Mouse (Mus musculus): ENCODE results near the gene Ccnk. TPM values are rescaled to one million over a fixed set of nuclear protein-coding genes. Genes with fewer than 3 reads are reported as not detected.

The Ccnk gene
- polyA plus RNA-seq, 1 experiment from 2014 or later = 6.9 TPM

- no peak for ATAC-seq (ENCODE audit: low FRiP score, low TSS enrichment)
- H3K9ac ChIP-seq (ENCODE audit: low read depth, low read length) = no peak overlapping the region
- H3K4me1 ChIP-seq (ENCODE audit: control insufficient read depth, insufficient read depth, low read length) = no peaks in the 10 kb centered on the region
- H3K4me3 ChIP-seq (ENCODE audit: low read length) = no peak overlapping the region
- H3K27me3 ChIP-seq (ENCODE audit: control insufficient read depth, insufficient read depth, low read length) = no peaks in the 10 kb centered on the region
- H3K4me2 ChIP-seq (replicated peaks; ENCODE audit: low read depth, low read length) = no peak overlapping the region
- peaks cover 65% of the 10 kb centered on the region for H3K36me3 ChIP-seq (ENCODE audit: control insufficient read depth, insufficient read depth, low read length)
- H3K27ac ChIP-seq (ENCODE audit: low read depth, low read length) = no peak overlapping the region
- H3K9me3 ChIP-seq (ENCODE audit: control insufficient read depth, low read length) = no peaks in the 10 kb centered on the region
Observed at GRCm38 (mm10) chr12:108159863-108160262, 19.5 kb upstream of the Ccnk start.

DNA sequence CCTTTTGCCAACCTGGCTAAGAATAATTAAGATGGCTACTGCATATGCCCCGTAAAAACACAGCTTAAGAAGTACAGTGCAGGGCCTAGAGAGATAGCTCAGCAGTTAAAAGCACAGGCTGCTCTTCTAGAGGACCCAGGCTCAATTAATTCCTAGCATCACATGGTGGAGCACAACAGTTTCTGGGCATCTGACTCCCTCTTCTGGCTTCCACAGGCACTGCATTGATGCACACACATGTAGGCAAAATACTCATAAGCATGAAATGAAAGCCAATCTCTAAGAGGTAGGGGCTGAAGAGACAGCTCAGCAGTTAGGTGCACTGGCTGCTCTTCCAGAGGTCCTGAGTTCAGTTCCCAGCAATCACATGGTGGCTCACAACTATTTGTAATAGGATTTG lies 17.3 kb upstream of the Ccnk start:
- Histone ChIP-seq H3K9ac (ENCODE audit: low read depth, low read length) (no peak overlapping the region), H3K36me3 (ENCODE audit: control insufficient read depth, insufficient read depth, low read length) (peaks cover 52% of the 10 kb centered on the region), H3K27ac (ENCODE audit: low read depth, low read length) (no peak overlapping the region), H3K4me1 (ENCODE audit: control insufficient read depth, insufficient read depth, low read length) (no peaks in the 10 kb centered on the region), H3K4me2 (replicated peaks; ENCODE audit: low read depth, low read length) (no peak overlapping the region), H3K27me3 (ENCODE audit: control insufficient read depth, insufficient read depth, low read length) (no peaks in the 10 kb centered on the region), H3K9me3 (ENCODE audit: control insufficient read depth, low read length) (no peaks in the 10 kb centered on the region), H3K4me3 (ENCODE audit: low read length) (no peak overlapping the region)
- ATAC-seq (ENCODE audit: low FRiP score, low TSS enrichment) = no peak
- 92% methylated on average over 1 of the region's 1 CpGs for WGBS

- H3K4me1 ChIP-seq (ENCODE audit: control insufficient read depth, insufficient read depth, low read length) = no peaks in the 10 kb centered on the region
- H3K27ac ChIP-seq (ENCODE audit: low read depth, low read length) = no peak overlapping the region
- H3K4me3 ChIP-seq (ENCODE audit: low read length) = no peak overlapping the region
- ATAC-seq (ENCODE audit: low FRiP score, low TSS enrichment) = no peak
- H3K9ac ChIP-seq (ENCODE audit: low read depth, low read length) = no peak overlapping the region
- peaks cover 43% of the 10 kb centered on the region for H3K36me3 ChIP-seq (ENCODE audit: control insufficient read depth, insufficient read depth, low read length)
- WGBS = 88% methylated on average over 3 of the region's 3 CpGs
- no peaks in the 10 kb centered on the region for H3K27me3 ChIP-seq (ENCODE audit: control insufficient read depth, insufficient read depth, low read length)
- H3K4me2 ChIP-seq (replicated peaks; ENCODE audit: low read depth, low read length) = no peak overlapping the region
- H3K9me3 ChIP-seq (ENCODE audit: control insufficient read depth, low read length) = no peaks in the 10 kb centered on the region
Observed at GRCm38 (mm10) chr12:108163706-108164105, 15.7 kb upstream of the Ccnk start.

GRCm38 (mm10) chr12:108168909-108169308 lies 10.5 kb upstream of the Ccnk start:
- Histone ChIP-seq H3K27ac (ENCODE audit: low read depth, low read length) (no peak overlapping the region), H3K4me3 (ENCODE audit: low read length) (no peak overlapping the region), H3K4me1 (ENCODE audit: control insufficient read depth, insufficient read depth, low read length) (no peaks in the 10 kb centered on the region; the same call in 1 of the 2 replicates), H3K9ac (ENCODE audit: low read depth, low read length) (no peak overlapping the region), H3K36me3 (ENCODE audit: control insufficient read depth, insufficient read depth, low read length) (peaks cover 5% of the 10 kb centered on the region; the same call in 1 of the 2 replicates), H3K27me3 (ENCODE audit: control insufficient read depth, insufficient read depth, low read length) (no peaks in the 10 kb centered on the region), H3K4me2 (replicated peaks; ENCODE audit: low read depth, low read length) (no peak overlapping the region), H3K9me3 (ENCODE audit: control insufficient read depth, low read length) (no peaks in the 10 kb centered on the region)
- 61% methylated on average over 3 of the region's 3 CpGs for WGBS
- no peak for ATAC-seq (ENCODE audit: low FRiP score, low TSS enrichment)

DNA sequence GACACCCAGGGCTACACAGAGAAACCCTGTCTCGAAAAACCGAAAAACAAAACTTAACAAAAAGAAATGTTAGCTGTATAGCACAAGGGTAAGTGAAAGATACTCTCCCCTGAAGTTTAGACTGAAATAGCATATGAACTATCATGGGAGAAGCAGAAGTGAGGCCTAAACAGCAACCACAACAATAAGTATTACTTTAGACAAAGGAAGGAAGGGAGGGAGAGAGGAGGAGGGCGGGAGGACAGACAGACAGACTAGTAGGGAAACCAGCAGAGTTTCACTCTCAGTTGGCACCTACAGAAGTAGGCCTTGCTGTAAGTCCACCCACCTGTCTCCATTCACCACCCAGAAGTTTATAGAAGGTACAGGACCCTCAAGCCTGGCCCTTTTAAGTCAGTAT lies 8.9 kb upstream of the Ccnk start:
- no peaks in the 10 kb centered on the region for H3K36me3 ChIP-seq (ENCODE audit: control insufficient read depth, insufficient read depth, low read length)
- H3K9me3 ChIP-seq (ENCODE audit: control insufficient read depth, low read length) = no peaks in the 10 kb centered on the region
- no peaks in the 10 kb centered on the region for H3K27me3 ChIP-seq (ENCODE audit: control insufficient read depth, insufficient read depth, low read length)
- no peak overlapping the region for H3K27ac ChIP-seq (ENCODE audit: low read depth, low read length)
- no peak overlapping the region for H3K4me3 ChIP-seq (ENCODE audit: low read length)
- no peak overlapping the region for H3K9ac ChIP-seq (ENCODE audit: low read depth, low read length)
- H3K4me1 ChIP-seq (ENCODE audit: control insufficient read depth, insufficient read depth, low read length) = no peaks in the 10 kb centered on the region; the same call in 1 of the 2 replicates
- 91% methylated on average over 3 of the region's 3 CpGs for WGBS
- no peak overlapping the region for H3K4me2 ChIP-seq (replicated peaks; ENCODE audit: low read depth, low read length)
- no peak for ATAC-seq (ENCODE audit: low FRiP score, low TSS enrichment)

GRCm38 (mm10) chr12:108171336-108171735 lies 8.0 kb upstream of the Ccnk start:
- no peak overlapping the region for H3K4me3 ChIP-seq (ENCODE audit: low read length)
- no peaks in the 10 kb centered on the region for H3K27me3 ChIP-seq (ENCODE audit: control insufficient read depth, insufficient read depth, low read length)
- H3K9ac ChIP-seq (ENCODE audit: low read depth, low read length) = no peak overlapping the region
- no peak overlapping the region for H3K4me2 ChIP-seq (replicated peaks; ENCODE audit: low read depth, low read length)
- H3K9me3 ChIP-seq (ENCODE audit: control insufficient read depth, low read length) = no peaks in the 10 kb centered on the region
- no peaks in the 10 kb centered on the region for H3K36me3 ChIP-seq (ENCODE audit: control insufficient read depth, insufficient read depth, low read length)
- H3K4me1 ChIP-seq (ENCODE audit: control insufficient read depth, insufficient read depth, low read length) = peaks cover 3% of the 10 kb centered on the region; the same call in 1 of the 2 replicates
- ATAC-seq (ENCODE audit: low FRiP score, low TSS enrichment) = no peak
- no peak overlapping the region for H3K27ac ChIP-seq (ENCODE audit: low read depth, low read length)

- Histone ChIP-seq H3K4me3 (ENCODE audit: low read length) (no peak overlapping the region), H3K36me3 (ENCODE audit: control insufficient read depth, insufficient read depth, low read length) (no peaks in the 10 kb centered on the region), H3K9me3 (ENCODE audit: control insufficient read depth, low read length) (no peaks in the 10 kb centered on the region), H3K4me1 (ENCODE audit: control insufficient read depth, insufficient read depth, low read length) (peaks cover 14% of the 10 kb centered on the region), H3K9ac (ENCODE audit: low read depth, low read length) (no peak overlapping the region), H3K27ac (ENCODE audit: low read depth, low read length) (no peak overlapping the region), H3K4me2 (replicated peaks; ENCODE audit: low read depth, low read length) (no peak overlapping the region), H3K27me3 (ENCODE audit: control insufficient read depth, insufficient read depth, low read length) (no peaks in the 10 kb centered on the region)
- ATAC-seq (ENCODE audit: low FRiP score, low TSS enrichment) = no peak
- 56% methylated on average over 4 of the region's 4 CpGs for whole genome bisulfite sequencing
Observed at GRCm38 (mm10) chr12:108172639-108173038, 6.7 kb upstream of the Ccnk start.

GRCm38 (mm10) chr12:108174606-108175505 lies 4.5 kb upstream of the Ccnk start:
- Histone ChIP-seq H3K36me3 (ENCODE audit: control insufficient read depth, insufficient read depth, low read length) (no peaks in the 10 kb centered on the region), H3K4me3 (ENCODE audit: low read length) (no peak overlapping the region), H3K27ac (ENCODE audit: low read depth, low read length) (no peak overlapping the region), H3K9me3 (ENCODE audit: control insufficient read depth, low read length) (no peaks in the 10 kb centered on the region), H3K4me2 (replicated peaks; ENCODE audit: low read depth, low read length) (no peak overlapping the region), H3K4me1 (ENCODE audit: control insufficient read depth, insufficient read depth, low read length) (peaks cover 19% of the 10 kb centered on the region), H3K27me3 (ENCODE audit: control insufficient read depth, insufficient read depth, low read length) (no peaks in the 10 kb centered on the region), H3K9ac (ENCODE audit: low read depth, low read length) (no peak overlapping the region)
- ATAC-seq (ENCODE audit: low FRiP score, low TSS enrichment) = no peak
- WGBS = 70% methylated on average over 8 of the region's 8 CpGs

- Histone ChIP-seq H3K9ac (ENCODE audit: low read depth, low read length) (no peak overlapping the region), H3K9me3 (ENCODE audit: control insufficient read depth, low read length) (no peaks in the 10 kb centered on the region), H3K4me3 (ENCODE audit: low read length) (no peak overlapping the region), H3K27me3 (ENCODE audit: control insufficient read depth, insufficient read depth, low read length) (no peaks in the 10 kb centered on the region), H3K4me2 (replicated peaks; ENCODE audit: low read depth, low read length) (no peak overlapping the region), H3K4me1 (ENCODE audit: control insufficient read depth, insufficient read depth, low read length) (peaks cover 27% of the 10 kb centered on the region), H3K36me3 (ENCODE audit: control insufficient read depth, insufficient read depth, low read length) (no peaks in the 10 kb centered on the region), H3K27ac (ENCODE audit: low read depth, low read length) (no peak overlapping the region)
- 75% methylated on average over 3 of the region's 3 CpGs for WGBS
- no peak for ATAC-seq (ENCODE audit: low FRiP score, low TSS enrichment)
Observed at GRCm38 (mm10) chr12:108176366-108176765, 3.0 kb upstream of the Ccnk start.
